Mouse (Mus musculus) heart, postnatal 0 days (tissue): Measurements from ENCODE around the gene Tex9.

Experiments
- CTCF ChIP-seq: IDR thresholded peaks from 2 replicates; pipeline ENCODE4 v1.5.1; 2016; ENCODE audit warnings: antibody characterized with exemption, control low read depth, low read depth
- EP300 ChIP-seq: IDR thresholded peaks from 2 replicates; pipeline ENCODE4 v1.6.1; 2016; ENCODE audit warnings: antibody characterized with exemption, low read depth

DNA sequence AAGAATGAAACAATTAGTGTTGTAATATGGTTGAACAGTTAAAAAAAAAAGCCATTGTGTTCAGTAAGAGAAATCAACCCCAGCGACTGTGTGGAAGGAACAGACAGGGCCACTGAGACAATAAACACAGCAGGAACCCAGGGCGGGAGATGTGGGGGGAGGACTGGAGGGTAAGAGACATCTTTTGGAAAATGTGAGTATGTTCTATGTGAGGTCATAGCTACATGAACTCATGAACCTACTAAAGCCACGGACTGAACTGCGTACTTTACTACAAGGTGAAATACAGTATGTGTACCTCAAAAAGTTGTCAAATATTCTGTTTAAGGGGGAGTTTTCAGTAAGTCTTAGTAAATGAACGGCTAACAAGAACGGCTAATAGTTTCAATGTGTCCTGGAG is 14.7 kb downstream of the Tex9 start:
- TF ChIP-seq CTCF, result no peak
- no peak for TF ChIP-seq EP300
